Mouse (Mus musculus): Measurements from ENCODE around the gene Lsamp. TPM values are rescaled to one million over a fixed set of nuclear protein-coding genes. Genes with fewer than 3 reads are reported as not detected.

Gene Lsamp
- polyA plus RNA-seq, 1 experiment, result 0.04 TPM

DNA sequence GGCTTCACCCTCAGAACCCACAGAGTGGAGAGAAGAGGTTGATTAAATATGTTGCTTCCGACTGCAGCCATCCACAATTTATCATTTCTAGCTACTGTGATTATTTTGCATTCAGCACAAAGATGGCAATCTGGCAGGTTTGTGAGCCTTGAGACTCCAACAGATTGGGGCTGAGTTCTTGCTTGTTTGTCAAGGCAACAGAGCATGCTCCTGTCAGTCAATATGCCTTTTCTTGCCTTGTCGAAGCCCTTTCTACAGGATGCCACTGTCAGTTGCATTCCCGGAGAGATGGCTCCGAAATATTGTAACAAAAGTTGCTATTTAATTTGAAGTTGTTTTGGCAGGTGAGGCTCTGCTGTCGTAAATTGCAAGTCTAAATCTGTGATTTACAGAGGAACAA lies 643.0 kb downstream of the Lsamp start:
- no peaks in the 10 kb centered on the region for H3K4me1 ChIP-seq (ENCODE audit: control insufficient read depth, insufficient read depth, insufficient read length)
- no peak for TF ChIP-seq CTCF (IDR thresholded peaks at IDR 0.05; ENCODE audit: extremely low read depth, insufficient read depth, insufficient read length, insufficient replicate concordance)
- H3K4me3 ChIP-seq (ENCODE audit: extremely low read depth, insufficient read depth, insufficient read length), result no peak overlapping the region
- no peak for DNase-seq (ENCODE audit: low read depth in 1 of 2, low spot score in 2 of 2)
- 90% methylated on average over 5 of the region's 5 CpGs for WGBS
- H3K36me3 ChIP-seq (ENCODE audit: control insufficient read depth, insufficient read depth, low read length), result no peaks in the 10 kb centered on the region
- no peak overlapping the region for H3K27ac ChIP-seq (ENCODE audit: insufficient read depth, low read length)
- H3K27me3 ChIP-seq (ENCODE audit: control insufficient read depth, insufficient read depth, low read length), result no peaks in the 10 kb centered on the region

DNA sequence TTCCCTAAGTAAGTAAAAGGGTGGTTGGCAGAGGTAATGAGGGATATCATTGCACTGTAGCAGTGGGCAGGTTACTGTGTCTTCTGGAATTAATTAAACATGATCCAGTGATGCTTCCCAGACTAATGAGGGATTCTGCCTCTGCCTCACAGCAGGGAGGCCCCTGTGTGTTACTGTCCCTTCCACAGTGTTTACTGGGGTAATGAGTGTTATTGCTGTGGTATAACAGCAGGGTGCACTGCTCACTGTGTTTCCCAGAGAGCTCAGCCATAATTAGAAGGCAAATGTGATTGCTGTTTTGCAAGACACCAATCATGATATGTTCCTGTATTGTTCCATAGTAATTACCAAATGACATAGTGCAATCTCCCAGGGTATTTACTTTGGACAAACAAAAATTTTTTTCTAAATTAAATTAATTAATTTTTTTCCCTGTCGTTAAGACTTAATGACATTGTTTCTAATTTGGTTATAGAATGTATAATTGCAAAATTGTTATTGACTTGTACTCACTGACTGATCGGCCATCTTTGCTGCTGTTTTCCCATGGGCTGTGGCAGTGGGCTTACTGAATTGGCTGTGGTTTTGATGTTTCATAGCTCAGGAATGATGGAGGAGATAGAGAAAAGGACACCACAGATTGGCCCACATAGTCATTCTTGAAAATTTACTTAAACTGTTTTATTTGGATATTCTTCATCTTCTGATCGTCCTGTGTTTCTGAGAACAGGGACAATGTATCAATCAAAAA lies 655.6 kb downstream of the Lsamp start:
- H3K4me3 ChIP-seq (ENCODE audit: extremely low read depth, insufficient read depth, insufficient read length), result no peak overlapping the region
- no peak overlapping the region for H3K27ac ChIP-seq (ENCODE audit: insufficient read depth, low read length)
- no peaks in the 10 kb centered on the region for H3K27me3 ChIP-seq (ENCODE audit: control insufficient read depth, insufficient read depth, low read length)
- no peak for DNase-seq (ENCODE audit: low read depth in 1 of 2, low spot score in 2 of 2)
- TF ChIP-seq POLR2A (IDR thresholded peaks at IDR 0.05; ENCODE audit: low read depth, low read length) (no peak), CTCF (IDR thresholded peaks at IDR 0.05; ENCODE audit: extremely low read depth, insufficient read depth, insufficient read length, insufficient replicate concordance) (no peak)
- no peaks in the 10 kb centered on the region for H3K36me3 ChIP-seq (ENCODE audit: control insufficient read depth, insufficient read depth, low read length)
- H3K4me1 ChIP-seq (ENCODE audit: control insufficient read depth, insufficient read depth, insufficient read length), result no peaks in the 10 kb centered on the region
- WGBS, result 85% methylated on average over 3 of the region's 3 CpGs

GRCm38 (mm10) chr16:40652800-40653199 lies 668.6 kb downstream of the Lsamp start:
- no peak for TF ChIP-seq POLR2A (IDR thresholded peaks at IDR 0.05; ENCODE audit: low read depth, low read length)
- TF ChIP-seq CTCF (IDR thresholded peaks at IDR 0.05; ENCODE audit: extremely low read depth, insufficient read depth, insufficient read length, insufficient replicate concordance), result no peak
- Histone ChIP-seq H3K27ac (ENCODE audit: insufficient read depth, low read length) (no peak overlapping the region), H3K36me3 (ENCODE audit: control insufficient read depth, insufficient read depth, low read length) (no peaks in the 10 kb centered on the region), H3K4me1 (ENCODE audit: control insufficient read depth, insufficient read depth, insufficient read length) (no peaks in the 10 kb centered on the region), H3K4me3 (ENCODE audit: extremely low read depth, insufficient read depth, insufficient read length) (no peak overlapping the region), H3K27me3 (ENCODE audit: control insufficient read depth, insufficient read depth, low read length) (no peaks in the 10 kb centered on the region)
- no peak for DNase-seq (ENCODE audit: low read depth in 1 of 2, low spot score in 2 of 2)
- WGBS, result 93% methylated on average over 5 of the region's 5 CpGs

DNA sequence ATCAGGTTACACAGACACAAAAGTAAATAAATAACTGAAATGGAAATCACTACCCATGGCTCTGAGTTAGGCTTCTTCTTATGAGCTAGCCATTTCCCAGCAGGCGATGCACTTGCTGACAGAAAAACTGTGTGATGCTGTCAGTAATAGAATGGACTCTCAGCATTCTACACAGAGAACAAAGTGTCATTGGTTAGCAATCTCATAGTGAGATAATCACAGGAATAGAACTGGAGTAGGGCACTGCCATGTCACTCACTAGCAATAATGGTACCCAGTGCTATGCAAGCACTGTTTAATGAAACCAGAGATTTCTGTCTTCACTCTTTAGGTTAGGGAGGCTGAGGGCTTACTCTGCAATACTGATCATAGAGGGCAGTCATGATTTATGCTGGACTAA lies 669.3 kb downstream of the Lsamp start:
- Histone ChIP-seq H3K27ac (ENCODE audit: insufficient read depth, low read length) (no peak overlapping the region), H3K27me3 (ENCODE audit: control insufficient read depth, insufficient read depth, low read length) (no peaks in the 10 kb centered on the region), H3K4me1 (ENCODE audit: control insufficient read depth, insufficient read depth, insufficient read length) (no peaks in the 10 kb centered on the region), H3K4me3 (ENCODE audit: extremely low read depth, insufficient read depth, insufficient read length) (no peak overlapping the region), H3K36me3 (ENCODE audit: control insufficient read depth, insufficient read depth, low read length) (no peaks in the 10 kb centered on the region)
- no peak for TF ChIP-seq POLR2A (IDR thresholded peaks at IDR 0.05; ENCODE audit: low read depth, low read length)
- TF ChIP-seq CTCF (IDR thresholded peaks at IDR 0.05; ENCODE audit: extremely low read depth, insufficient read depth, insufficient read length, insufficient replicate concordance), result no peak
- WGBS, result 86% methylated on average over 1 of the region's 1 CpGs
- no peak for DNase-seq (ENCODE audit: low read depth in 1 of 2, low spot score in 2 of 2)

GRCm38 (mm10) chr16:40656347-40656746 lies 672.2 kb downstream of the Lsamp start:
- Histone ChIP-seq H3K27ac (ENCODE audit: insufficient read depth, low read length) (no peak overlapping the region), H3K4me3 (ENCODE audit: extremely low read depth, insufficient read depth, insufficient read length) (no peak overlapping the region), H3K4me1 (ENCODE audit: control insufficient read depth, insufficient read depth, insufficient read length) (no peaks in the 10 kb centered on the region), H3K27me3 (ENCODE audit: control insufficient read depth, insufficient read depth, low read length) (no peaks in the 10 kb centered on the region), H3K36me3 (ENCODE audit: control insufficient read depth, insufficient read depth, low read length) (no peaks in the 10 kb centered on the region)
- TF ChIP-seq POLR2A (IDR thresholded peaks at IDR 0.05; ENCODE audit: low read depth, low read length) (no peak), CTCF (IDR thresholded peaks at IDR 0.05; ENCODE audit: extremely low read depth, insufficient read depth, insufficient read length, insufficient replicate concordance) (no peak)
- DNase-seq (ENCODE audit: low read depth in 1 of 2, low spot score in 2 of 2), result no peak
- 82% methylated on average over 5 of the region's 5 CpGs for WGBS

GRCm38 (mm10) chr16:40656871-40657270 lies 672.7 kb downstream of the Lsamp start:
- Histone ChIP-seq H3K36me3 (ENCODE audit: control insufficient read depth, insufficient read depth, low read length) (no peaks in the 10 kb centered on the region), H3K4me1 (ENCODE audit: control insufficient read depth, insufficient read depth, insufficient read length) (no peaks in the 10 kb centered on the region), H3K27me3 (ENCODE audit: control insufficient read depth, insufficient read depth, low read length) (no peaks in the 10 kb centered on the region), H3K4me3 (ENCODE audit: extremely low read depth, insufficient read depth, insufficient read length) (no peak overlapping the region), H3K27ac (ENCODE audit: insufficient read depth, low read length) (no peak overlapping the region)
- WGBS, result 66% methylated on average over 6 of the region's 6 CpGs
- TF ChIP-seq CTCF (IDR thresholded peaks at IDR 0.05; ENCODE audit: extremely low read depth, insufficient read depth, insufficient read length, insufficient replicate concordance) (no peak), POLR2A (IDR thresholded peaks at IDR 0.05; ENCODE audit: low read depth, low read length) (no peak)
- no peak for DNase-seq (ENCODE audit: low read depth in 1 of 2, low spot score in 2 of 2)

GRCm38 (mm10) chr16:40685531-40685930 lies 701.4 kb downstream of the Lsamp start:
- no peaks in the 10 kb centered on the region for H3K27me3 ChIP-seq (ENCODE audit: control insufficient read depth, insufficient read depth, low read length)
- H3K4me3 ChIP-seq (ENCODE audit: extremely low read depth, insufficient read depth, insufficient read length), result no peak overlapping the region
- H3K27ac ChIP-seq (ENCODE audit: insufficient read depth, low read length), result no peak overlapping the region
- H3K36me3 ChIP-seq (ENCODE audit: control insufficient read depth, insufficient read depth, low read length), result no peaks in the 10 kb centered on the region
- TF ChIP-seq POLR2A (IDR thresholded peaks at IDR 0.05; ENCODE audit: low read depth, low read length) (no peak), CTCF (IDR thresholded peaks at IDR 0.05; ENCODE audit: extremely low read depth, insufficient read depth, insufficient read length, insufficient replicate concordance) (no peak)
- H3K4me1 ChIP-seq (ENCODE audit: control insufficient read depth, insufficient read depth, insufficient read length), result no peaks in the 10 kb centered on the region
- no peak for DNase-seq (ENCODE audit: low read depth in 1 of 2, low spot score in 2 of 2)
